Mouse (Mus musculus): Measurements from ENCODE around the gene Zfp148.

GRCm38 (mm10) chr16:33545530-33545929 is 164.9 kb downstream of the Zfp148 start:
- TF ChIP-seq POLR2A (IDR thresholded peaks at IDR 0.05; ENCODE audit: insufficient read depth, low read depth, low read length) (no peak), EP300 (IDR thresholded peaks at IDR 0.05; ENCODE audit: insufficient read depth, low read depth, low read length) (no peak), CTCF (IDR thresholded peaks at IDR 0.05) (no peak)
